Mouse (Mus musculus) testis, adult 10 weeks (tissue): Measurements from ENCODE around the gene Mum1. TPM values are rescaled to one million over a fixed set of nuclear protein-coding genes. Genes with fewer than 3 reads are reported as not detected.

Experiments used
- polyA plus RNA-seq: library from polyadenylated mRNA; stranded (reverse); fragments of 350-450 nt; fragmentation: Illumina TruSeq; extraction: RNeasy Lipid Tissue Mini Kit (QIAGEN cat#74804); gene quantifications from one replicate; pipeline ENCODE4 v1.2.3, GENCODE M21; 2014; ENCODE audit warnings: low read depth, low replicate concordance

Gene Mum1
- 72.4 TPM for polyA plus RNA-seq

GRCm38 (mm10) chr10:80226416-80227165 lies at the start of gene Mum1:
Gene Mum1 (plus strand): TSS chr10:80226434.

GRCm38 (mm10) chr10:80179068-80180051 lies 46.9 kb upstream of the Mum1 start, which contains the start of gene Efna2:
Gene Efna2 (plus strand): TSS chr10:80179482.

GRCm38 (mm10) chr10:80248971-80249640 lies 22.9 kb downstream of the Mum1 start, which contains the start of gene Ndufs7:
Gene Ndufs7 (plus strand): TSS chr10:80249121.

GRCm38 (mm10) chr10:80260642-80261584 lies 34.7 kb downstream of the Mum1 start, which contains the start of the genes Gamt and Dazap1:
Gene Gamt (minus strand): TSS chr10:80261012.
Gene Dazap1 (plus strand): TSS chr10:80261486.

GRCm38 (mm10) chr10:80292251-80293146 lies 66.3 kb downstream of the Mum1 start, which contains the start of gene Rps15:
Gene Rps15 (plus strand): TSS chr10:80292453.

Other genes with a start within 250 kb of the Mum1 start
- 1.0 TPM for gene Tmem259, start 242.1 kb upstream of the Mum1 start, polyA plus RNA-seq
- 0.48 TPM for gene Cnn2, start 237.8 kb upstream of the Mum1 start, polyA plus RNA-seq
- gene Abca7, start 229.9 kb upstream of the Mum1 start, polyA plus RNA-seq = 0.06 TPM
- not detected for gene Arhgap45, start 209.8 kb upstream of the Mum1 start, polyA plus RNA-seq
- 0.28 TPM for gene Polr2e, start 186.6 kb upstream of the Mum1 start, polyA plus RNA-seq
- gene Gpx4, start 179.3 kb upstream of the Mum1 start, polyA plus RNA-seq = 260 TPM
- gene Sbno2, start 120.9 kb upstream of the Mum1 start, polyA plus RNA-seq = 0.52 TPM
- 7.2 TPM for gene Stk11, start 110.6 kb upstream of the Mum1 start, polyA plus RNA-seq
- 0.21 TPM for gene Atp5d, start 87.8 kb upstream of the Mum1 start, polyA plus RNA-seq
- not detected for gene Cbarp, start 85.6 kb upstream of the Mum1 start, polyA plus RNA-seq
- gene Midn, start 78.2 kb upstream of the Mum1 start, polyA plus RNA-seq = 3.2 TPM
- gene Cirbp, start 60.4 kb upstream of the Mum1 start, polyA plus RNA-seq = 37.8 TPM
- gene 1600002K03Rik, start 53.5 kb upstream of the Mum1 start, polyA plus RNA-seq = 1.1 TPM
- gene Efna2, start 47.0 kb upstream of the Mum1 start, polyA plus RNA-seq = 0.39 TPM
- gene Ndufs7, start 22.7 kb downstream of the Mum1 start, polyA plus RNA-seq = 0.88 TPM
- gene Gamt, start 34.6 kb downstream of the Mum1 start, polyA plus RNA-seq = 1.2 TPM
- gene Dazap1, start 35.1 kb downstream of the Mum1 start, polyA plus RNA-seq = 43.5 TPM
- gene Rps15, start 66.0 kb downstream of the Mum1 start, polyA plus RNA-seq = 0.57 TPM
- gene Apc2, start 69.5 kb downstream of the Mum1 start, polyA plus RNA-seq = not detected
- gene 2310011J03Rik, start 94.1 kb downstream of the Mum1 start, polyA plus RNA-seq = 0.62 TPM
- 3.3 TPM for gene Pcsk4, start 103.1 kb downstream of the Mum1 start, polyA plus RNA-seq
- gene Reep6, start 103.5 kb downstream of the Mum1 start, polyA plus RNA-seq = 35.5 TPM
- gene Adamtsl5, start 122.0 kb downstream of the Mum1 start, polyA plus RNA-seq = 0.31 TPM
- gene Plk5, start 130.0 kb downstream of the Mum1 start, polyA plus RNA-seq = not detected
- gene Mex3d, start 161.2 kb downstream of the Mum1 start, polyA plus RNA-seq = 15.6 TPM
- gene Mbd3, start 173.1 kb downstream of the Mum1 start, polyA plus RNA-seq = 0.49 TPM
- not detected for gene Uqcr11, start 180.4 kb downstream of the Mum1 start, polyA plus RNA-seq
- 1.1 TPM for gene Tcf3, start 207.2 kb downstream of the Mum1 start, polyA plus RNA-seq